Mouse (Mus musculus) Patski (cell line): ENCODE data around the gene Olfr606. TPM values are rescaled to one million over a fixed set of nuclear protein-coding genes. Genes with fewer than 3 reads are reported as not detected.
"Not testable (repeated sequence)": the region's sequence is repeated elsewhere in the genome, so short reads cannot be mapped to it uniquely, and the experiment has no call there.

Experiments
- ATAC-seq: fragments of 100-300 bp; one replicate; pipeline ENCODE4 v1.8.0; 2021
- CTCF ChIA-PET: fragments of 350-600 bp; sonication (Branson Sonifier 250); formaldehyde crosslinking; loops from one replicate; lab custom pipeline; 2022; ENCODE audit warnings: inconsistent platforms; lab: Charles Lee
- POLR2A ChIA-PET: fragments of 350-600 bp; sonication (Branson Sonifier 250); formaldehyde crosslinking; loops from one replicate; lab custom pipeline; 2022; ENCODE audit warnings: antibody characterized with exemption, inconsistent platforms; lab: Charles Lee
- DNase-seq: peaks from one replicate; pipeline ENCODE4 v3.0.0-alpha.2; 2011; ENCODE audit warnings: low read depth, low spot score
- H3K27me3 ChIP-seq: fragments of 371-371 bp; one replicate; pipeline ENCODE4 v1.5.1; 2021
- CTCF ChIP-seq: fragments of 100-300 bp; IDR thresholded peaks from one replicate; pipeline ENCODE4 v1.5.1; 2021
- in situ Hi-C: fragments of 300-500 bp; cut with MboI; formaldehyde crosslinking; loops from 3 replicates; pipeline ENCODE4 v1.11.1; 2018; ENCODE audit warnings: low pct_unique_long_range_greater_than_20kb, mixed read lengths
- polyA plus RNA-seq: library from polyadenylated mRNA; unstranded; gene quantifications from one replicate; pipeline ENCODE4 v1.2.3, GENCODE M21; 2021

The Olfr606 gene
- polyA plus RNA-seq = not detected

- DNase-seq (no peak), ATAC-seq (no peak)
- TF ChIP-seq CTCF = no peak
- ChIA-PET CTCF (no interaction called here), POLR2A (no interaction called here)
- no peaks in the 10 kb centered on the region for H3K27me3 ChIP-seq
- in situ Hi-C loops = no loop called here
Observed at GRCm38 (mm10) chr7:103448746-103449145, at the start of gene Olfr606. TSS of gene Olfr606 (plus strand) at chr7:103449046.

GRCm38 (mm10) chr7:103406521-103407055 is 42.3 kb upstream of the Olfr606 start:
- CTCF ChIA-PET, H3K27me3 ChIP-seq, in situ Hi-C loops, POLR2A ChIA-PET, ATAC-seq, DNase-seq: not testable (repeated sequence)

- POLR2A ChIA-PET, DNase-seq, H3K27me3 ChIP-seq, ATAC-seq, in situ Hi-C loops, CTCF ChIA-PET: not testable (repeated sequence)
Observed at GRCm38 (mm10) chr7:103414772-103415171, 34.1 kb upstream of the Olfr606 start, which contains the start of gene Usp17lc. TSS of gene Usp17lc (plus strand) at chr7:103415072.

GRCm38 (mm10) chr7:103445339-103445738 is 3.5 kb upstream of the Olfr606 start, which contains the start of gene Olfr605:
TSS of gene Olfr605 (minus strand) at chr7:103445439.
- DNase-seq (no peak), ATAC-seq (no peak)
- POLR2A ChIA-PET = no interaction called here
- CTCF ChIA-PET = no interaction called here
- H3K27me3 ChIP-seq = no peaks in the 10 kb centered on the region
- no peak for TF ChIP-seq CTCF
- in situ Hi-C loops = no loop called here

- POLR2A ChIA-PET = no interaction called here
- in situ Hi-C loops = no loop called here
Observed at GRCm38 (mm10) chr7:103460590-103460989, 11.7 kb downstream of the Olfr606 start.

GRCm38 (mm10) chr7:103469577-103469976 is 20.7 kb downstream of the Olfr606 start, which contains the start of gene Olfr608:
TSS of gene Olfr608 (plus strand) at chr7:103469877.
- ChIA-PET POLR2A (no interaction called here), CTCF (no interaction called here)
- no peak for TF ChIP-seq CTCF
- ATAC-seq (no peak), DNase-seq (no peak)
- in situ Hi-C loops = no loop called here
- H3K27me3 ChIP-seq = no peaks in the 10 kb centered on the region

More at GRCm38 (mm10) chr7:103460590-103460989, 11.7 kb downstream of the Olfr606 start:
- CTCF ChIA-PET = no interaction called here
- DNase-seq (no peak), ATAC-seq (no peak)
- no peak for TF ChIP-seq CTCF
- H3K27me3 ChIP-seq = no peaks in the 10 kb centered on the region

GRCm38 (mm10) chr7:103477106-103477505 is 28.3 kb downstream of the Olfr606 start:
- H3K27me3 ChIP-seq, DNase-seq, POLR2A ChIA-PET, ATAC-seq, CTCF ChIA-PET, in situ Hi-C loops: not testable (repeated sequence)

GRCm38 (mm10) chr7:103497962-103498361 is 49.1 kb downstream of the Olfr606 start, which contains the start of gene Olfr609:
TSS of gene Olfr609 (minus strand) at chr7:103498062.
- no peak for TF ChIP-seq CTCF
- in situ Hi-C loops = no loop called here
- no peaks in the 10 kb centered on the region for H3K27me3 ChIP-seq
- ATAC-seq (no peak), DNase-seq (no peak)
- ChIA-PET POLR2A (no interaction called here), CTCF (no interaction called here)

Other genes starting within 250 kb of the Olfr606 start
- not detected for gene Olfr593, start 237.2 kb upstream of the Olfr606 start, polyA plus RNA-seq
- gene Olfr594, start 232.1 kb upstream of the Olfr606 start, polyA plus RNA-seq = not detected
- not detected for gene Usp17ld, start 196.5 kb upstream of the Olfr606 start, polyA plus RNA-seq
- gene Olfr596, start 143.4 kb upstream of the Olfr606 start, polyA plus RNA-seq = not detected
- not detected for gene Olfr597, start 132.7 kb upstream of the Olfr606 start, polyA plus RNA-seq
- gene Olfr598, start 125.5 kb upstream of the Olfr606 start, polyA plus RNA-seq = not detected
- gene Olfr599, start 113.1 kb upstream of the Olfr606 start, polyA plus RNA-seq = not detected
- gene Olfr600, start 99.4 kb upstream of the Olfr606 start, polyA plus RNA-seq = not detected
- not detected for gene Olfr601, start 86.4 kb upstream of the Olfr606 start, polyA plus RNA-seq
- not detected for gene Olfr603, start 62.9 kb upstream of the Olfr606 start, polyA plus RNA-seq
- not detected for gene Usp17lc, start 34.0 kb upstream of the Olfr606 start, polyA plus RNA-seq
- not detected for gene Olfr605, start 3.6 kb upstream of the Olfr606 start, polyA plus RNA-seq
- not detected for gene Olfr607, start 15.1 kb downstream of the Olfr606 start, polyA plus RNA-seq
- gene Olfr608, start 20.8 kb downstream of the Olfr606 start, polyA plus RNA-seq = not detected
- not detected for gene Olfr609, start 49.0 kb downstream of the Olfr606 start, polyA plus RNA-seq
- gene Olfr610, start 63.1 kb downstream of the Olfr606 start, polyA plus RNA-seq = not detected
- gene Olfr611, start 71.8 kb downstream of the Olfr606 start, polyA plus RNA-seq = not detected
- gene Olfr612, start 93.7 kb downstream of the Olfr606 start, polyA plus RNA-seq = not detected
- gene Olfr613, start 99.0 kb downstream of the Olfr606 start, polyA plus RNA-seq = 0.42 TPM
- gene Olfr615, start 107.0 kb downstream of the Olfr606 start, polyA plus RNA-seq = not detected
- gene Olfr616, start 120.1 kb downstream of the Olfr606 start, polyA plus RNA-seq = not detected
- not detected for gene Olfr617, start 124.0 kb downstream of the Olfr606 start, polyA plus RNA-seq
- not detected for gene Olfr618, start 141.1 kb downstream of the Olfr606 start, polyA plus RNA-seq
- not detected for gene Olfr619, start 151.5 kb downstream of the Olfr606 start, polyA plus RNA-seq
- not detected for gene Olfr620, start 163.5 kb downstream of the Olfr606 start, polyA plus RNA-seq
- gene Olfr622, start 193.7 kb downstream of the Olfr606 start, polyA plus RNA-seq = not detected
- gene Olfr623, start 214.7 kb downstream of the Olfr606 start, polyA plus RNA-seq = not detected
- 0.15 TPM for gene Olfr624, start 222.1 kb downstream of the Olfr606 start, polyA plus RNA-seq
- gene Olfr625-ps1, start 233.7 kb downstream of the Olfr606 start, polyA plus RNA-seq = not detected